Mouse (Mus musculus): ENCODE data around the gene Ube2m.

GRCm38 (mm10) chr7:12995862-12996261 is 42.2 kb downstream of the Ube2m start:
- no peak for TF ChIP-seq GATA1 (IDR thresholded peaks at IDR 0.05; ENCODE audit: low read length)
- TF ChIP-seq TAL1 (IDR thresholded peaks at IDR 0.05; ENCODE audit: low read length), result no peak
